Mouse (Mus musculus) cerebellum, adult 2 months (tissue): ENCODE measurements around the gene Hpd. TPM values are rescaled to one million over a fixed set of nuclear protein-coding genes. Genes with fewer than 3 reads are reported as not detected.

ENCODE experiments used
- DNase-seq, 2 experiments: peaks; one replicate each; pipeline ENCODE4 v3.0.0; 2021
- H3K27ac ChIP-seq: fragments of 200-500 bp; 2 replicates; pipeline ENCODE4 v1.5.1; 2012; ENCODE audit warnings: low read length, control low read depth, inconsistent platforms; ENCODE audit not compliant: insufficient read depth
- H3K27me3 ChIP-seq: fragments of 200-500 bp; 2 replicates; pipeline ENCODE4 v1.6.1; 2012; ENCODE audit warnings: inconsistent platforms, mild to moderate bottlenecking, low read length, moderate library complexity; ENCODE audit not compliant: control insufficient read depth, insufficient read depth
- H3K4me1 ChIP-seq: fragments of 200-500 bp; 2 replicates; pipeline ENCODE4 v1.6.1; 2011; ENCODE audit warnings: low read length; ENCODE audit not compliant: control insufficient read depth, insufficient read depth
- H3K4me3 ChIP-seq: fragments of 200-500 bp; replicated peaks from 2 replicates; pipeline ENCODE3; 2011; ENCODE audit warnings: mild to moderate bottlenecking, low read depth, low read length, control low read depth; ENCODE audit not compliant: insufficient read depth
- CTCF ChIP-seq: fragments of 200-500 bp; IDR thresholded peaks from 2 replicates; pipeline ENCODE4 v1.5.1; 2011; ENCODE audit warnings: low read depth, mild to moderate bottlenecking, control low read depth, low read length, moderate library complexity, borderline replicate concordance; ENCODE audit not compliant: insufficient read depth
- POLR2A ChIP-seq: fragments of 200-500 bp; IDR thresholded peaks from 2 replicates; pipeline ENCODE4 v1.6.1; 2011; ENCODE audit warnings: low read length, control low read depth, borderline replicate concordance; ENCODE audit not compliant: insufficient read depth
- WGBS: fragments of 180-500 bp; shearing (Covaris S2); methylation state at CpG from one replicate; pipeline ENCODE4 v1.1.7; 2018; 5-methylcytosine and 5-hydroxymethylcytosine counted together
- polyA plus RNA-seq: library from polyadenylated mRNA; depleted of rRNA; stranded (reverse); fragments of >200 nt; gene quantifications from 2 replicates; pipeline ENCODE4 v1.2.3, GENCODE M21; 2012

Gene Hpd
- polyA plus RNA-seq, 1 experiment, result not detected

DNA sequence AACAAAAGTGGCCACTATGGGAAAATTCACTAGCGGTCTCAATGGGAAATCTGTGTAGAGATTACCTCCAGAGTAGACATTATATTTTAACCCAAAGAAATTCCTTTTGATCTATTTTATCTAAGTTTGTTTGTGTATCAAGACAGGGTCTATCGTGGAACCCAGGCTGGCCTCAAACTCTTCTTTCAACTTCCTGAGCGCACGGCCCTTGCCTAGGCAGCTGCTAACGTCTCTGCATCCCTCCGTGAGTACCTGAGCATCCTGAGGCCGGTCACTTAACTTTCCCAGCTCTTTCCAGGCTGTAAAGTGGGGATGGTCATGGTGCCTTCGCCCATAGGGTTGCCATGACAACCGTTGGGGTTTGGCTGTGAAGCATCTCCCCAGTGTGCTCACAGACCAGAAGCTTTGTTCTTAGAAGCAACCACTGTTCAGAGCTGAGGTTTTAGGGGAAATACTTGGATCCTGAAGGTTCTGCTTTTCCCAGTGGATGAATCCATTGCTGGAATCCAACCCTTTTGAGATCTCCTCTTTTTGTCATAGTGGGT lies 10.2 kb upstream of the Hpd start:
- no peak for DNase-seq
- Histone ChIP-seq H3K4me1 (no peaks in the 10 kb centered on the region), H3K4me3 (no peak overlapping the region), H3K27me3 (no peaks in the 10 kb centered on the region; the same call in 1 of the 2 replicates), H3K27ac (no peak overlapping the region)
- 54% methylated on average over 9 of the region's 9 CpGs for WGBS
- TF ChIP-seq CTCF (no peak), POLR2A (no peak)

GRCm38 (mm10) chr5:123191427-123191826 lies 8.9 kb upstream of the Hpd start:
- no peak for DNase-seq
- H3K4me3 ChIP-seq, result no peak overlapping the region
- no peak overlapping the region for H3K27ac ChIP-seq
- H3K27me3 ChIP-seq, result no peaks in the 10 kb centered on the region; the same call in 1 of the 2 replicates
- no peak for TF ChIP-seq CTCF
- no peak for TF ChIP-seq POLR2A
- 20% methylated on average over 6 of the region's 6 CpGs for WGBS
- no peaks in the 10 kb centered on the region for H3K4me1 ChIP-seq

DNA sequence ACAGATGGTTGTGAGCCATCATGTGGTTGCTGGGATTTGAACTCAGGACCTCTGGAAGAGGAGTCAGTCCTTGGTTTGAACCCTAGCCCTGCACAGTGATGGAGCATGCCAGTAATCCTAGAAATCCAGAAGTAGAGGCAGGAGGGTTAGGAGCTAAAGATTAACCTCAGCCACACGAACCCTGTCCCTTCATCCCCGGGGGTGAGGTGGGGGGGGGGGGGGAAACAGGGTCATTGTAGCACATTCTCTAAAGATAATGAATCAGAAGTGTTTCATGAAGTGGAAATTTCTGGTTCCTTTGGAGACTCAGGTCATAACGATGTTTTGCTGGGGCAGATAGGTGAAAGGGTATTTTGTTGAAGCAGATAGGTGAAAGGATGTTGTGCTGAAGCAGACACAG lies 8.4 kb upstream of the Hpd start:
- H3K27me3 ChIP-seq, result no peaks in the 10 kb centered on the region; the same call in 1 of the 2 replicates
- no peak overlapping the region for H3K27ac ChIP-seq
- WGBS, result 93% methylated on average over 3 of the region's 3 CpGs
- DNase-seq, result no peak
- no peaks in the 10 kb centered on the region for H3K4me1 ChIP-seq
- TF ChIP-seq POLR2A, result no peak
- TF ChIP-seq CTCF, result no peak
- no peak overlapping the region for H3K4me3 ChIP-seq

DNA sequence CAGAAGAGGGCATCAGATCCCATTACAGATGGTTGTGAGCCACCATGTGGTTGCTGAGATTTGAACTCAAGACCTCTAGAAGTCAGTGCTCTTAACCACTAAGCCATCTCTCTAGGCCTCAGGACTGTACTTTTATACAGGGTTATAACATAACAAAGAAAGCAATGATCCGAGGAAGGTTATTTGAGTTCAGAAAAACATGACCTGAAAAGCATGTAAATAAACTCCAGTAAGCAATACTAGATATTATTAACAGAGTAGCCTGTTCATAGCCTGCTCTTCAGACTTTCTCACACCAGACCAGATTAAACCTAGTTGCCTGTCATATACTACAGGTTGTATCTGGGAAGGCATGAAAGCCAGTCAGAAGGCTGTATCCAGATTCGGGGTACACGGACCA lies 4.8 kb upstream of the Hpd start:
- TF ChIP-seq POLR2A (no peak), CTCF (no peak)
- Histone ChIP-seq H3K4me3 (no peak overlapping the region), H3K27ac (no peak overlapping the region), H3K27me3 (no peaks in the 10 kb centered on the region; the same call in 1 of the 2 replicates), H3K4me1 (no peaks in the 10 kb centered on the region)
- no peak for DNase-seq
- WGBS, result 91% methylated on average over 3 of the region's 3 CpGs

DNA sequence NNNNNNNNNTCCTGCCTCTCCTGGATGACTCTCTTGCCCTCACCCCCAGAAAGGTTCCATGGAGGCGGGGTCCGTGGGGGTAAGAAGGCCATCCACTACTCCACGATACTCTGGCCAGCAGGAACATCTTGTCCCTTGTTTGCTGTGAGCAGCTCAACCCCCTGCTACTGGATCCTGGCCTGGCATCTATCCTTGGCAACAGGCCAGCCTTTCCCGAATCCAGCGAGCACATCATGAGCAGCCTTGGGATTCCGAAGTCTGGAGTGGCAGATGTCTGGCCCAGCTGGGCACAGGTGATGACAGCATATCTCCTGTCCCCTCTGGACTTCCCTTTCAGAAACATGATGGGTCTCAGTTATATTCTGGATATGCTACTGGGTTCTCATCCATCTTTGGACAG lies 3.4 kb upstream of the Hpd start:
- Histone ChIP-seq H3K27me3 (no peaks in the 10 kb centered on the region), H3K27ac (no peak overlapping the region), H3K4me3 (no peak overlapping the region), H3K4me1 (no peaks in the 10 kb centered on the region)
- WGBS, result 16% methylated on average over 6 of the region's 6 CpGs
- DNase-seq, result no peak
- TF ChIP-seq POLR2A, result no peak
- TF ChIP-seq CTCF, result no peak

GRCm38 (mm10) chr5:123181536-123181935 lies 991 bp downstream of the Hpd start:
- no peaks in the 10 kb centered on the region for H3K4me1 ChIP-seq
- H3K4me3 ChIP-seq, result no peak overlapping the region
- no peak for TF ChIP-seq POLR2A
- no peak for TF ChIP-seq CTCF
- no peak overlapping the region for H3K27ac ChIP-seq
- 60% methylated on average over 6 of the region's 6 CpGs for WGBS
- DNase-seq, result no peak
- no peaks in the 10 kb centered on the region for H3K27me3 ChIP-seq

DNA sequence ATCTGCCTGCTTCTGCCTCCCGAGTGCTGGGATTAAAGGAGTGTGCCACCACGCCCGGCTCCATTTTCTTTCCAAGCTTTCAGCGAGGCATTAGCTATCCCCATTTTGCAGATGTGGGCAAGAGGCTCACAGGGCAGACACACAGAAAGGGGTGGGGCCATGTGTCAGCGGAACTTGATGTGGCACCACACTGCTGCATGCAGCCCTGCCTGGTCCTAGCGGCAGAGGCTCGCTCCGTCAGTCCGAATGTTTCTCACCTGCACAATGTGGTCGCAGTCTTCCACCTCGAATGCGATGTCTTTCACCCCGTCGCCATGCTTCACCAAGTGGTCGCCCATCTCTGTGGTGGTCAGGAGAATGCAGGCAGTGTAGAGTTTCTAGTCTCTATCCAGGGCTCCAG lies 2.1 kb downstream of the Hpd start:
- H3K27ac ChIP-seq, result no peak overlapping the region
- no peaks in the 10 kb centered on the region for H3K27me3 ChIP-seq
- no peak for DNase-seq
- H3K4me1 ChIP-seq, result no peaks in the 10 kb centered on the region
- no peak for TF ChIP-seq CTCF
- TF ChIP-seq POLR2A, result no peak
- H3K4me3 ChIP-seq, result no peak overlapping the region
- WGBS, result 91% methylated on average over 15 of the region's 15 CpGs

DNA sequence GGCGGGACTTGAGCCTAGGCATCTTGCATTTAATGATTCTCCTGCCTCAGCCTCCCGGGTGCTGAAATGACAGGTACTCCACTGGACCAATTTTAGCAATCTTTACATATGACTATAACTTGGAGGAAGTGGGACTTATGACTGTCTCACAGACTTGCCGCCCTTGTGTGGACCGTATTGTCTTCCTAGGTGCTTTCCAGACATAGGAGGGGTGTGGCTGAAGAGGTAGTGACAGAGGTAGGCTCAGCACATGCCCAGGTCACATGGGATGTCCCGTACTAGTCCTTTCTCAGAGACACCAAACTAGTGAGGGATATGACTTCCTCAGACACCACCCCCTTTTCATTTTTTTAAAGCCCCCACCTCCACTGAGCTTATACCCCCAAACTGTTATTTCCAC lies 3.7 kb downstream of the Hpd start:
- 92% methylated on average over 5 of the region's 5 CpGs for WGBS
- no peak for DNase-seq
- TF ChIP-seq POLR2A (no peak), CTCF (no peak)
- Histone ChIP-seq H3K4me3 (no peak overlapping the region), H3K27me3 (no peaks in the 10 kb centered on the region), H3K4me1 (no peaks in the 10 kb centered on the region), H3K27ac (no peak overlapping the region)
